Mouse (Mus musculus) left cerebral cortex, postnatal 14 days (tissue): Measurements from ENCODE around the gene Zfp710. TPM values are rescaled to one million over a fixed set of nuclear protein-coding genes. Genes with fewer than 3 reads are reported as not detected.
A peak's percentile ranks its signal among the peaks of the same experiment; 100 is the strongest.

Experiments
- DNase-seq, 2 experiments: peaks; one replicate each; pipeline ENCODE4 v3.0.0; 2021 to 2022; ENCODE audit warnings: low spot score in 2 of 2, mixed read lengths in 1 of 2
- intact Hi-C: fragments of 180-260 bp; cut with DNase I; formaldehyde crosslinking; loops from one replicate; pipeline ENCODE4 v1.15.1; 2025
- total RNA-seq, 2 experiments: library from RNA; stranded (reverse); gene quantifications; 2 replicates each; pipeline ENCODE4 v1.2.3; 2021

Gene Zfp710
- total RNA-seq, 2 experiments from 2014 or later = 15.7 to 16.0 TPM

GRCm38 (mm10) chr7:80132541-80132940, 107.9 kb downstream of the Zfp710 start:
- intact Hi-C loops = no loop called here
- DNase-seq = peak; percentile 22 to 56

DNA sequence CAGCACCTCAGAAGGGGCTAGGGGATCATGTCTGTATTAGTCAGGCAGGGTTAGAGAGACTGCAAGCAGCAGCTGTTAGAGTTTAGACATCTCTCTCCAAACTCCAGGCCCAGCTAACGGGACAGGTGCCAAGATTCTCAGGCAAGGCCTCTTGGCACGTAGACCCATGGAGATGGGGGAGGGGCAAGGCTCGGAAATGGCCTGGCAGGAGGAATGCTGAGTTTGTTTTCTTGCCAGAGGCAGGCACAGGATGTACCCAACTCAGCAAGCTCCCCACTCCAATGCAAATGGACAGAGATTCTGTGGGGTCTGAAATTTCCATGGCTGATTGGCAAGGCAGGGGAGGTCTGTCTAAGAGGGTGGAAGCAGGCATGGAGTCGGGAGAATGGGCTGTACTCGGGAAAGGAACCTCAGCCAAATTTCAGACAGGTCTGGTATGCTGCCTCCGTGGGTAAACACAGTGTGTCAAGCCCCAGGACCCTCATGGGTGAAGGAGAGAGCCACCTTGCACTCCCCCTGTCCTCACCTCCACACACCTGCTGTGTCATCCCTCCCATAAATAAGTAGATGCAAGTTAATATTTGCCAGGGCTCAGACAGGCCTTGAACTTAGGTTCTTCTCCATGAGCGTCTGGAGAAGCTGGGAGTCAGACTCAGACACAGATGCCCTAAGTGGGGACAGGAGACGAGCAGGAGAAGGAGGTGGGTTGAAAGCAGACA, 110.0 kb downstream of the Zfp710 start:
- intact Hi-C loops = no loop called here

GRCm38 (mm10) chr7:80135173-80135532, 110.5 kb downstream of the Zfp710 start:
- intact Hi-C loops = no loop called here

More for the DNA sequence above, 110.0 kb downstream of the Zfp710 start:
- DNase-seq = peak; percentile 82 to 88

GRCm38 (mm10) chr7:80138375-80138774, 113.8 kb downstream of the Zfp710 start:
- intact Hi-C loops = no loop called here
- no peak for DNase-seq

More at GRCm38 (mm10) chr7:80135173-80135532, 110.5 kb downstream of the Zfp710 start:
- no peak for DNase-seq

DNA sequence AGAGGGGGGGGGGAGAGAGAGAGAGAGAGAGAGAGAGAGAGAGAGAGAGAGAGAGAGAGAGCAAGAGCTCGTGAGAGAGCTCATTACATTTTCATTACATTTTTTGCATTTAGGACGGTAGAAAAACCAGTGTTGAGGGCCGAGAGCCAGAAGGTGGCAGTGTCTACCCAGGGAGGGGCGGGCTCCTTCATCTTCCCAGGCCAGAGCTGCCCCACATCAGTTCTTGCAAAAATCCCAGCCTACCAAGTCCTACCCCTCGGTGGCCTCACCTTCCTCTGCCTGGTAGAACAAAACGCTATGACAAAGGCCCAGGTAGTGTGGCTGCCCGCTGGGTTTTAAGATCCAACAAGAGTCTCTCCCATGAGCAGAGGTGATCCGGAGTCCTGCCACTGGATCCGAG, 116.2 kb downstream of the Zfp710 start:
- intact Hi-C loops = loop anchor here (2.0 to 10.0 kb wide), 3 partner anchors 56 to 234 kb away; partner anchors contain the start of gene Man2a2
- peak; percentile 71 to 76 for DNase-seq

Other genes starting within 250 kb of the Zfp710 start
- under 1 TPM; 0.37 to 0.78 TPM for gene Mesp1, start 231.0 kb upstream of the Zfp710 start, total RNA-seq
- 1 to 10 TPM; 1.3 to 1.8 TPM for gene Mesp2, start 214.1 kb upstream of the Zfp710 start, total RNA-seq
- 1 to 10 TPM; 8.0 to 9.2 TPM for gene Anpep, start 163.8 kb upstream of the Zfp710 start, total RNA-seq
- gene Ap3s2, start 104.2 kb upstream of the Zfp710 start, total RNA-seq = 10 to 100 TPM; 37.0 to 40.3 TPM
- 10 to 100 TPM in 1 of 2 experiments, 1 to 10 TPM in 1; 9.6 to 10.4 TPM for gene Arpin, start 89.5 kb upstream of the Zfp710 start, total RNA-seq
- 10 to 100 TPM; 48.1 to 50.3 TPM for gene Idh2, start 90.6 kb downstream of the Zfp710 start, total RNA-seq
- gene Sema4b, start 162.0 kb downstream of the Zfp710 start, total RNA-seq = 10 to 100 TPM; 20.0 to 20.7 TPM
- 10 to 100 TPM; 18.7 to 22.0 TPM for gene Cib1, start 208.0 kb downstream of the Zfp710 start, total RNA-seq
- 1 to 10 TPM; 6.6 to 6.7 TPM for gene Gdpgp1, start 208.1 kb downstream of the Zfp710 start, total RNA-seq
- 1 to 10 TPM in 1 of 2 experiments, under 1 TPM in 1; 0.95 to 1.2 TPM for gene Ttll13, start 221.6 kb downstream of the Zfp710 start, total RNA-seq
- 10 to 100 TPM; 39.9 to 42.4 TPM for gene Ngrn, start 236.4 kb downstream of the Zfp710 start, total RNA-seq
- 10 to 100 TPM; 19.3 to 19.6 TPM for gene Vps33b, start 244.8 kb downstream of the Zfp710 start, total RNA-seq